Mouse (Mus musculus) WW6 (cell line): ENCODE data around the gene Sh3bp5.

Source experiments
- DNase-seq: peaks from one replicate; pipeline ENCODE4 v3.0.0-alpha.2; 2013; ENCODE audit warnings: low read depth, low spot score

Sh3bp5 gene

DNA sequence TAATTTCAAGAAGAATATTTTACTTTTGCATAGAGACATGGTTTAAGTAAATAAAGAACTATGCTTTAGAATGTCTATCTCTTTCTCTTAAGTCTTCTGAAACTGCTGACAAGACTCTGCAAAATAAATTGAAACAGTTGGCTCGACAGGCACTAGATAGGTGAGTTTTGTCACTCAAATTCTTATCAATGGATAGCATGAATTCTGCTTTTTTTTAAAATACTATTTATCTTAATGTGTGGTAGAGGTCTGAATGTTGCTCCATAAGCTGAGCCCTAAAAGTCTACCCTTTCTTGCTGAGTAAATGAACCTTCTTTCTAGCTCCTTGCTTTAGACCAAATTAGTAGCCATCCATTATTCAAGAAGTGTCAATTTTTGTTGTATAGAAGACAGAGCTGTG is 90.5 kb downstream of the Sh3bp5 start:
- no peak for DNase-seq

DNA sequence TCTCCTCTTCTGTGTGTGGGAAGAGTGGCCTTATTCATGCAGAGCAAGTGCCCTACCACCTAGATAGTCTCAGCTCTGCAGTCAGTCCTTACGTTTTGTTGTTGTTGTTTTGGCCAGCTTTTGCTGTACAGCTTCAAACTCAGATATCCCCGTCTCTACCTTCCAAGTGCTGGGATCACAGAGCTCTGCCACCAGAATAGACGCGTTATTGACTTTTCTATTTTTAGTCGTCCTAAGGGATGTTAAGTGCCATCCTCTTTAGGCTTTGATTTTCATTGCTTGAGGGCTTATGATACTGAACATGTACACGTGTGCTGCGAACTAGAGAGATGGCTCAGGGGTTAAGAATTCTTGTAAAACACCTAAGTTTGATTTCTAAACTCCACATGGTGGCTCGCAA is 92.6 kb downstream of the Sh3bp5 start:
- DNase-seq, result no peak

DNA sequence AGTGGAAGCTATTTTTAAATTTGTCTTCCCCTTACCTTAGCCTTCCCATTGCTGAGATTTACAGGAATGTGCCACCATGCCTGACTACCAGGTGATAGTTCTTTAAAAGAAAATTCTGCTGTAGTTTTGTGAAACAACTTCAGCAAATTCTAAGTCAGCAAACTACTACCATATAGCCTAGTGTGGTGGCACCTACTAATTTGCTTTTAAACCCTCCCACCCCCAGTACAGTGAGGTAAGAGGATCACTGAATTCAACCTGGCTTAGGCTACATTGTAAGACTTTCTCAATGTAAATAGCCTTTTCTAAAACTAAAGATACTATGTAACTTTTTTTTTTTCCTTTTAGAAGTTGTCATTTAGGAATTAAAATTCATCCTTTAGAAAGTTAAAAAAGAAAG is 97.9 kb downstream of the Sh3bp5 start:
- no peak for DNase-seq

DNA sequence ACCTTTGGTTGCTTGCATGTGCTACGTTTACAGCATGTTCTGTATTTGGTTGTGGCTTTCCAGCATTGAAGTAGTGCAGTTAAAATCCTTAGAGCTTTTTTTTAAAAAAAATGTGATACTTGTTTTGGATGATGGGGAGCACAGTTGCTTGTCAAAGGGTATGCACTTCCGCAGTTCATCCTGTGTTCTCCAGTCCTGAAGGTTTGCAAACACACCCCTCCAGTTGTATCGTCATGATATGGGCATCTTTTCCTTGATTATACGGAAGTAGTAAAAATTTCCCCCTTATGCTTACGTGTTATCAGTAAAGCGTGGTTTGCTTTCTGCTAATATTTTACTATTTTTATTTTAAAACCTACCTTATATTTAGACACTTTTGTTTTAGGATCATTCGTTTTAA is 98.5 kb downstream of the Sh3bp5 start:
- no peak for DNase-seq

DNA sequence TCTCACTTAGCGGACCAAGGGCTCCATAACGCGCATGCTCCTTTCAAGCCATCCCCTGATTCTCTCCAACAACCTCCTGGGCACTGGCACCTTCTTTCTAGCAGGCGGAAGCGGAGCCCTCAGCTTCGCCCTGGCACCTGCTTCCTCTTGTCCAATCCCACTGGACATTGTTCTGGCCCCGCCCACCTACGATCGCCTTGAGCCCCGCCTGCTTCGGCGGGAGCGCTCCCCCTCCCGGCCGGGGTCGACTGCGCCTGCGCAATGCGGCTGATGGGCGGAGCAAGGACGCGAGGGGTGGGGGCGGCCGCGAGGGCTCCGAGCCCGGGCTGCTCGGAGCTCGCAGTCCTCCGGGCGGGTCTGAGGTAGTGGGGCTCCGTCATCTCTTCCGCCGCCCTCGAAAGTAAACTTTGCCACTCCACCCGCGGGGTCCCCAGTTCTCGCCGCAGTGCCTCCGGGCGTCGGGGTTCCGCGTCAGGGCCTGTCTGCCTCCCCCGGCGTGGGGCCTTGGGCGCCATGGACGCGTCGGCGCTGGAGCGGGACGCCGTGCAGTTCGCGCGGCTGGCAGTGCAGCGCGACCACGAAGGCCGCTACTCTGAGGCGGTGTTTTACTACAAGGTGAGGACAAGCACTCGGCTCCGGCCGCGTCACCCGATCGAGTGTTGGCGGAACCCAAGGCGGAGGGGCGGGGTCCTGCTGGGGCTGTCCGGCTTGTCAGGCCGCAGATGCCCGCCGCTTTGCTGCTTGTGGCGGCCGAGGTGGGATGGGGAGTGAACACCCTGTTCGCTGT is 99.3 kb downstream of the Sh3bp5 start, which contains the start of gene Capn7:
TSS of gene Capn7 (plus strand) at position 270 of the 787 bp plus-strand sequence.
- peak; percentile 87 for DNase-seq

DNA sequence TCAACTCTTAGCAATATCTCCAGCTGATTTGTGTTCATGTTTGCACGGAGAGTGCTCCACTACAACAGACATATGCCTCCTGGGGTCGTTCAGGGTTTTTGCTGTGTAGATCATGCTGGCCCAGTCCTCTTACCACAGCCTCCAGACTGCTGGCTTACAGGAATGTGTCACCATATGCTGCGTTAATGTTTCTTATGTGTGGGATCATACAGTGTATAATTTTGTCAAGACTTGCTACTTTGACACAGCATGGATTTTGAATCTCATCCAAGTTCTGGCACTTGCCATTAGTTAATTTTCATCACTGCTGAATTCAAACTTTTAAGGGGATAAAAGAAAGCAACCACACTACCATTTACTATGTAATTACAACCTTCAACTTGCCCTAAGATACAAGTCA is 100.1 kb downstream of the Sh3bp5 start:
- no peak for DNase-seq

DNA sequence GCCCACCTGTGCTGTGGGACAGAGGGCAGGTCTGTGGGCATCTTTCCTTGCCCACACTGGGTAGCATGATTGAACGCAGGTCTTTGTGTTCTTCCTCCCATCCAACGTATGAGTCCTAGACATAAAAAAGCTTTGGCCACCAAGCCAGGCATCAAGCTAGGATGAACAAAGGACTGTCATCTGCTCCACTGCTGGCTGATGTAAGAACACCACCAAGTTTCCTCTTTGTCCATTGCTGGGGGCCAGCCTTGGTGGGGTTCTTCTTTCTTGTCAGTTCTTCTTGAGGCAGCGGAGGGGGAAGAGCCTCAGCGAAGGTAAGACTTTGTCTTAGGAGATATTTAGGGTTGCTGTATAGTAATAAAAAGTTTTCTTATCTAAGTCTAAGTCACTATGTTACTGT is 104.9 kb downstream of the Sh3bp5 start:
- DNase-seq, result no peak

DNA sequence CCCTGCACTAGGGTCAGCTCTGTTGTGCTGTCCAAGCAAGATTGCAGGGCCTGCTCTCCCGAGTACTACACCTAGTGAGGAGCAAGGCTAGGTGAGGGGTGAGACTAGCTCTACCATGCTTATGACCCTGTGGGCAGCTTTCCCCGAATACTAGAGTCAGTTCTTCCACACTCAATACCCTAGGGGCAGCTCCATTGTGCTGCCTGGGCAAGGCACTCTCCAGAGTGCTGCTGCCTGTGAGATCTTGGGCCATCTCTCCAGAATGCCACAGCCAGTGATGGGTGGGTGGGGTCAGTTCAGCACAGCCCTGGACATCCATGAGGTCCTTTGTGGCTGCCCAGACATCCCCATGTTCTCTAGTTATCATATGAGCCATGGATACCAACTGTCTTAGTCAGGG is 106.1 kb downstream of the Sh3bp5 start:
- no peak for DNase-seq

DNA sequence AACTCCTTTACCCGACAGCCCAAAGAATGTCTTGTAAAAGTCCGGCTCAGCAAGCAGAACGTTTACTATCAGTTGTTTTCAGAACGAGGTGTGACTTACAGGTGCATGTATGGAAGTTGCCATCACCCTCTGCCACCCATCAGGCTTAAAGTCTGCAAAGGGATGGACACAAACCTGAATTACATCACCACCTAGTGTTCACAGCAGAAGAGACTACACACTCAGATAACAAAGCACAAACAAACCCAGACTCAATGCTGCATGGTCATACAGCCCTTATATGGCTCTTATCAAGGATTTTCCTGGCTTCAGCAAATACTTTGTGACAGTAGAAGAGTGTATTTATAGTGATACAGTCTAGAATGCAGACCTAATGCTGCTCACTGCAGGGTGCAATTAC is 108.2 kb downstream of the Sh3bp5 start:
- DNase-seq, result no peak

DNA sequence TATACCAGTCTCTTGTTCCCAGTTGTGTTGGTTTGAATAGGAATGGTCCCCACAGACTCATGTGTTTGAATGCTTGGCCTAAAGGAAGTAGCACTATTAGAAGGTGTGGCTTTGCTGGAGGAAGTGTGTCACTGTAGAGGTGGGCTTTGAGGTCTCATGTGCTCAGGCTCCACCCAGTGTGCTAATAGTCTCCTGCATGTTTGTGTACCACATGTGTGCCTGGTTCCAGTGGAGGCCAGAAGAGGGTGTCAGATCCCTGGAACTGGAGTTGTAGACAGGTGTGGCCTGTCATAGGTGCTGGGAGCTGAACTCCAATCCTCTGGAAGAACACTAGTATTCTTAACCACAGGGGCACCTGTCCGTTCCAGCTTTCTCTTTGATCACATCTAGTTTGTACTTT is 108.7 kb downstream of the Sh3bp5 start:
- DNase-seq, result no peak

DNA sequence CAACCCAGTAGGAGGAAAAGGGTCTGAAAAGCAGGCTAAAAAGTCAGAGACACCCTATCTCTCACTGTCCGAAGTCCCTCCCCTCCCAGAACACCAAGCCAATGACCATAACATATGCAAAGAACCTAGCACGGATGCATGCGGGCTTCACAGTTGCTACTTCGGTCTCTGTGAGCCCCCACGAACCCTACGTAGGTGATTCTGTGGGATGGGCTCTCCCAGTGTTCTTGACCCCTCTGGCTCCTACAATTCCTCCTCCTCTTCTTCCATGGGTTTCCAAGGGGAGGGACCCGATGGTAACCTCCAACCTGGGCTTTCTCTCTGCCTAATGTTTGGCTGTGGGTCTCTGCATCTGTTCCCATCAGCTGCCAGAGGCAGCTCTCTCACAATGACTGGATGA is 109.1 kb downstream of the Sh3bp5 start:
- no peak for DNase-seq

DNA sequence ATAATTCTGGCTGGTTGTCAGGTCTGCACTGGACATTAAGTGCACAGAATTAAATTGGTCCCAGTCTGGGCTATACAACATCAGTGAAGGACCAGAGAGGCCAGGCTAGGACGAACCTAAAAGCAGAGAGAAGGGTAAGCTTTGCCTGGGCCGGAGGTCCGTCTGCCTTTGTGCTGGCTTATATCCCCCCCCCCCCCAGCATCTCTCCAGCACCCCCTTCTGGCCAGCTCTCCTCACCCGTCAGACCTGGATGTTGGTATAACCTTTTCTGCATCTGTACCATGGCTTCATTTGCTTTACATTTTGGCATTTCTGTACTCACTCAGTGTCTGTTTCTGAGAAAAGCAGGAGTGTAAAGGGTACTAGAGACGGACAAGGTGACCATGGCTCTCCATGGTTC is 110.3 kb downstream of the Sh3bp5 start:
- DNase-seq, result no peak

DNA sequence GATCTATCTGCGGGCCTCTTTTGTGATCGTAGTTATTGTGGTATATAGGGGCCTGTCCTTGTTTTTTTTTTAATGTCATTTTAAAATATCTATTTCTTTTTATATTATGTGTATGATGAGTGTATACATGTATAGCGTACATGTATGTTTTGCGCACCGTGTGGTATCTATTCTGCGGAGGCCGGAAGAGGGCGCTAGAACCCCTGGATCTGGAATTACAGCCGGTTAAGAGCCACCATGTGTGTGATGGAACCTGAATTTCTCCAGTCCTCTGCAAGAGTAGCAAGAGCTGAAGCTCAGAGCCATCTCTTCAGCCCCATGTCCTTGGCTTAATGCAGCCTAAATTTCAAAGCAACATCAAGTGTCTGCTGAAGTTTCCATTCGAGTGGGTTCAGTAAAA is 111.0 kb downstream of the Sh3bp5 start:
- no peak for DNase-seq

DNA sequence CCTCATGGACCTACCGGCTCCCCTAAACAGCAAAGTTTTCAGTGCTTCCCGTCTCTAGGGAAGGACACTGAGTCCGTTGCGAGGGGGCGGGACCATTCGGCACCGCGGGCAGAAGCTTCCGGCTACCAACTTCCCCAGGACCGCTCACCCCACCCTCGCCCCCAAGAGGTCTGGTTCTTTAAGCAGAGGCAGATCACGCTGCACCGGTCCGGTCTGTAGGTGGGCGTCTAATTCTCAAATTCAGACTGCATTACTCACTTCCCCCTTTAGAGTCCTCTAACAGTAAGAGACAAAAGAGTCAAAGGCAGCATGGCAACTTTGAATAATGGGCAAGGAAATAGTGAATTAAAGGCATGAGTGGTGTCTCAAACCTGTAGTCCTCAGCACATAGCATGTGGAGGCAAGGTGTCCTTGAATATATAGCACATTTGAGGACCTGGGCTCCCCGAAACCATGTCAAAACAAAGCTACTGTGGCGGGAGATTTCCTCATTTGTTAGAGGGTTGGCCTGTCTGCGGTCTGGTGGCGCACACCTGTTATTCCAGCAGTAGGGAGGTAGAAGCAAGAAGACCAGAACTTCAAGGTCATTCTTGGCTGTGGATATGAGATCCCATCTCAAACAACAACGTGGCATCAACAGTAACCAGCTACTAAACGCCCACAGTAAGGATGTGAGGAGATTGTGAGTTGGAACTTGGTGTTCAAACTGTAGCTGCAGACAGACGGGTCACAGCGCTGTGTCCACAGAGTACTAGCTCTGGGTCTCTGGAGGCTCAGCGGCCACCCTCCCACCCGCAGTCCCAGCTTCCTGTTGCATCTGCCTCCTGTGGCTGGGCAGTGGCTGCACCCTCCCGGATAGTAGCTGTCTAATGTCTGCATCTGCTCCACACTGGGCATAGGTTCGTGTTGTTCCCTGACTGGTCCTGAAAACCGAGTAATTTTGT is 111.8 kb downstream of the Sh3bp5 start, which contains the start of gene Dnah1:
TSS of gene Dnah1 (minus strand) at position 48 of the 944 bp plus-strand sequence.
- no peak for DNase-seq

DNA sequence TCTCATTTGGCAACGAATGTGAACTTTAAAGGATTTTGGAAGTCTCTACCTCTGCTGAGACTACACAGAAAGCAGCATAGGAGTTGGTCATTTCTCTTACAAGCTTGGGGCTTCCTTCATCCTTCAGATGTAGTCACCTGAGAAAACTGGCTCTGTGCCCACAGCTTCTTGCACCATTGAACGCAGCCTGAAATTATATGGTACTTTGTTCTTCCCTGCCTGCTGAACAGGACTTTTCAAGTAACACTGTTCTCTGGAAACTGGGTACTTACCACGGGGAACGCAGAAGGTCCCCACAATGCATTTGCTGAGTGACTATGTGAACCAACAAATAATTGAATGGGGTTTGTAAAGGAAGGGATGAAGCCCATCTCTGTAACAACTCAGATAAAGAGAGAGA is 112.7 kb downstream of the Sh3bp5 start:
- no peak for DNase-seq

DNA sequence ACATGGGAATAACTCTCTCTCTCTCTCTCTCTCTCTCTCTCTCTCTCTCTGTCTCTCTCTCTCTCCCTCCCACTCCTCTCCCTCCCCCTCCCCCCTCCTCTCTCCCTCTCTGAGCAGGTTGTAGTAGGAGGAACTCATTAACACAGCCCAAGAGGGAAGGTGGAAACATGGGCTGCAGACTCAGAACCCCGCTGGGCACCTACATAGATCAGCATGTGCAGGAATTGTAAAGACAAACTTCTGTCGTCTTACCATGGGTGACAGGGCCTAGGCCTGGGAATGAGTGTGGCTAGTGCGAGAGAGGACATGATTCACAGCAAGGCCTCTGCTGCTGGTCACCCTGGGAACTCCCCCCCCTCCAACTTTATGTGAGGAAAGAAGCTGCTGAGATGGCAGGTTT is 113.7 kb downstream of the Sh3bp5 start:
- DNase-seq, result no peak

DNA sequence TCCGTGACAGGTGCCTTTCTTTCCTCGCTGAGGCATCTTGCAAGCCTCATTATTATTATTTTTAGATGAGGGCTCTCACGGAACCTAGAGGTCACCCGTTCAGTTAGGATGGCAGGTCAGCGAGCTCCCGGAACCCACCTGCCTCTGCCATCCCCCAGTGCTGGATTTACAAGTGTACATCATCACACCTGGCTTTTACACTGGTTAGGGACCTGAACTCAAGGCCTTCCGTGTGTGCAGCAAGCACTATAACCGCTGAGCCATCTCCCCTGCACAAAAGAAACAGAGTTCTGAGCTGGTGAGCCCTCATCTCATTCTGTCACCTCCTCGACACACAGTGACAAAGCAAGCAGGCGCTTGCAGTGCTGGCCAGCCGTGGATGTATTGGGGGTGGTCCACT is 114.7 kb downstream of the Sh3bp5 start:
- DNase-seq, result no peak

DNA sequence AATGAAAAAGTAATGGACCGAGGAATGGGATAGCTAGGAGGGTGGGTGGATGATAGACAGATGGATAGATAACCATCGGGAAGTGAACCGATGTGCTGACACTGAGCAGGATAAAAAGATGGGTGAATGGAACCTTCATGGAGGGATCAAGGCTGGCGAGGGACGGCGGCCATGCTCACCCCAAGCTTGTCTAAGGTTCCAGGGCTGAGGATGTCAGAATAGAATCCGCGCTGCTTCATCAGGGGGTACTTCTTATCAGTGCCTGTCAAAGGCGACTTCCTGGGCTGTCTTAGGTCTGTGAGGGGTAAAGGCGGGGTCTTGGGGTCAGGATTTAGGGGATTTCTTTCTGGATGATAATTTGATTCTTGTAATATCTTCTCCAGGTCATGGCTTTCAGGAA is 116.3 kb downstream of the Sh3bp5 start:
- no peak for DNase-seq

DNA sequence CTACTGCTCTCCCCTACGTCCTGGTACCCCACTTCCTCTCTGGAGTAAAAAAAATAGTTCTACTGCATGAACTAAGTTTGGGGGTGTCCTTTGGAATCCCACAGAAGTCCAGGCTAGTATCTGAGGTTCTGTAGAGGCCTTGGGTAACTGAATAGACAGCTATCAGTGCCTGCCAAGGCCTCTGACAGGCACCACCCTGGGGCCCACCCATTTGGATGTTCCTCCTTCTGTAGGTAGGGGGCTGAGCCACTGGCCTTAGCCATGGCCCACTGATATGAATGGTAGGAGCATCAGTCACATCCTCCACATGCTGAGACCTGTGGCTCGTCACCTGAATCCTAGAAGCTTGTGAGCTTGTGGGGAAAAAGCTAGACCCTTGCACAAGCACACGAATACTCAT is 118.1 kb downstream of the Sh3bp5 start:
- DNase-seq, result no peak

DNA sequence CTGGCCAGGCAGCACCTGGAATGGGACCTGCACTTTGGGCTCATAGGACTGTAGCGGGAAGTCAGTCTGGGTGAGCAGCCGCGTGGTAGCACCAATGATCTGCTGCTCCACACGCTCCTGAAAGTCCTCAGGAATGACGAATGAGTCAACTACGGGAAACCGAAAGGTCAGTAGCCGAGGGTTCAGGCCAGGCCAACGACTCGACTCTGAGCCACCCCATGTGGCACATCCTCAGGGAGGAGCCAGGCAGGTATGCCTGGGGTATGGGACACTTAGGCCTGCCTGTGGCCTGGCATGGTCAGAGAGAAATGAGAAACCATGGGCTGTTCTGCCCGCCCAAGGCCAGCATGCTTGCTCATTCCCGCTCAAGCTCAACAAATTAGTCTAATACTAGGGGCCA is 119.3 kb downstream of the Sh3bp5 start:
- DNase-seq, result no peak

DNA sequence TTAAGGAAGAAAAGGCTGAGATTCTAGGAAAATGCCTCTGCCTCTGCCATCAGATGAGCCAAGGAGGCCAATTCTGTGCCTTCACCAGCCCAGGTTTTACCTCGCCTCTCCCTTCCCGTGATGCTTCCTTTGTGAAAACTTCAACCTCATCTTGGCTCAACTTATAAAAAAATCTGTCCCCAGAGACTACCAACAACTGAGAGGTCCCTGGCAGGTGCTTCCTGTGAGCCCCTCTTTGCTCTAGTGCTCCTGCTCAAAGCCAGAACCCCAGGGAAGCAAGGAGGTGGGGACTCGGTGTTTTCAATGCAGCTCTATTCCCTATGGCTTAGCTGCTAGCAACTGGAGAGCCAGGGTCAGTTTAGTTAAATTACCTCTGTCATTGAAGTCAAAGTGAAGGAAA is 122.7 kb downstream of the Sh3bp5 start:
- no peak for DNase-seq
